Comparison of ENCODE assay signal across 9 mouse cellular contexts in genomic region chr9:20726859-20727600, GRCm38 (mm10). TPM values are rescaled to one million over a fixed set of nuclear protein-coding genes. Genes with fewer than 3 reads are reported as not detected.
A peak's percentile ranks its signal among the peaks of the same experiment; 100 is the strongest.
DNase-seq lines count a peak whose midpoint lies in the region; ATAC-seq and TF ChIP-seq lines count a peak whose summit lies in the region.
"Had no signal": no experiment of that assay in that cellular context is flagged by ENCODE, and none has a peak within 500 bp of the region (broad histone marks: within the 10 kb centered on the region; RNA-seq: fewer than 3 reads in every experiment).

No protein-coding gene starts in this region.

- H3K9me3 ChIP-seq in forebrain, postnatal 0 days (ENCODE audit: low read length), result no peaks in the 10 kb centered on the region
- H3K9me3 ChIP-seq in limb, embryonic 11.5 days (ENCODE audit: control insufficient read depth, low read length), result no peaks in the 10 kb centered on the region
- no peaks in the 10 kb centered on the region for H3K9me3 ChIP-seq in neural tube, embryonic 15.5 days (replicated peaks)

- peak overlapping the region; percentile 35 for H3K4me3 ChIP-seq in spleen, adult 2 months (ENCODE audit: extremely low read depth, insufficient read depth, insufficient read length)
- peak overlapping the region; percentile 46 for H3K4me3 ChIP-seq in forebrain, postnatal 0 days (ENCODE audit: low read depth, low read length)
- H3K4me3 ChIP-seq in limb, embryonic 11.5 days (ENCODE audit: low read depth, low read length), result peak overlapping the region; percentile 49
- peak overlapping the region; percentile 60 for H3K4me3 ChIP-seq in neural tube, embryonic 15.5 days (replicated peaks)

- H3K4me1 ChIP-seq in spleen, adult 2 months (ENCODE audit: control insufficient read depth, insufficient read depth, insufficient read length), result peaks cover 2% of the 10 kb centered on the region; the same call in 1 of the 2 replicates
- 0 out of 2 replicates have a peak, but pooled peaks cover 10% of the 10 kb centered on the region for H3K4me1 ChIP-seq in forebrain, postnatal 0 days (ENCODE audit: insufficient read depth)
- peaks cover 7% of the 10 kb centered on the region for H3K4me1 ChIP-seq in limb, embryonic 11.5 days (ENCODE audit: control insufficient read depth, insufficient read depth, low read length)
- peaks cover 38% of the 10 kb centered on the region for H3K4me1 ChIP-seq in neural tube, embryonic 15.5 days

- no peak overlapping the region for H3K27ac ChIP-seq in spleen, adult 2 months (ENCODE audit: insufficient read depth, low read length)
- H3K27ac ChIP-seq in forebrain, postnatal 0 days (ENCODE audit: low read depth, low read length), result no peak overlapping the region
- no peak overlapping the region for H3K27ac ChIP-seq in limb, embryonic 11.5 days (replicated peaks; ENCODE audit: low read depth, low read length)
- peak overlapping the region; percentile 19; the same call in 1 of the 2 replicates for H3K27ac ChIP-seq in neural tube, embryonic 15.5 days (replicated peaks)

- no peaks in the 10 kb centered on the region for H3K36me3 ChIP-seq in spleen, adult 2 months (ENCODE audit: control insufficient read depth, insufficient read depth, low read length)
- H3K36me3 ChIP-seq in forebrain, postnatal 0 days (ENCODE audit: insufficient read depth), result no peaks in the 10 kb centered on the region
- H3K36me3 ChIP-seq in limb, embryonic 11.5 days (ENCODE audit: control insufficient read depth, insufficient read depth, low read length), result no peaks in the 10 kb centered on the region
- H3K36me3 ChIP-seq in neural tube, embryonic 15.5 days, result no peaks in the 10 kb centered on the region

- 2% methylated on average over 53 of the region's 54 CpGs for WGBS in spleen, adult 2 months
- 1% methylated on average over 45 of the region's 54 CpGs for WGBS in forebrain, postnatal 0 days
- WGBS in limb, embryonic 11.5 days, result under 1% methylated on average over 54 of the region's 54 CpGs
- WGBS in neural tube, embryonic 15.5 days, result under 1% methylated on average over 48 of the region's 54 CpGs

- H3K9ac ChIP-seq in forebrain, postnatal 0 days, result peak overlapping the region; percentile 59
- peak overlapping the region; percentile 38; the same call in 1 of the 2 replicates for H3K9ac ChIP-seq in limb, embryonic 11.5 days (ENCODE audit: low read length)
- H3K9ac ChIP-seq in neural tube, embryonic 15.5 days (replicated peaks), result peak overlapping the region; percentile 67

- peak; percentile 53 for ATAC-seq in forebrain, postnatal 0 days
- ATAC-seq in limb, embryonic 11.5 days (ENCODE audit: insufficient number of reproducible peaks, low FRiP score, low TSS enrichment, low read depth), result 0 out of 2 replicates have a peak, but pooled peaks have one; percentile 48
- ATAC-seq in neural tube, embryonic 15.5 days (ENCODE audit: low FRiP score), result peak; percentile 67

- no peak for TF ChIP-seq CTCF in spleen, adult 2 months (IDR thresholded peaks at IDR 0.05; ENCODE audit: extremely low read depth, insufficient read depth, insufficient read length, insufficient replicate concordance)
- no peak for TF ChIP-seq CTCF in forebrain, postnatal 0 days (IDR thresholded peaks at IDR 0.05; ENCODE audit: low read depth)

- H3K4me2 ChIP-seq in forebrain, postnatal 0 days (ENCODE audit: low read depth), result peak overlapping the region; percentile 89
- H3K4me2 ChIP-seq in limb, embryonic 11.5 days (ENCODE audit: low read depth, severe bottlenecking), result peak overlapping the region; percentile 97
- peak overlapping the region; percentile 96 for H3K4me2 ChIP-seq in neural tube, embryonic 15.5 days

- H3K27me3 ChIP-seq in spleen, adult 2 months (ENCODE audit: control insufficient read depth, insufficient read depth, low read length), result peaks cover 18% of the 10 kb centered on the region
- H3K27me3 ChIP-seq in forebrain, postnatal 0 days (ENCODE audit: insufficient read depth, low read length), result 0 out of 2 replicates have a peak, but pooled peaks cover 7% of the 10 kb centered on the region
- H3K27me3 ChIP-seq in limb, embryonic 11.5 days (ENCODE audit: control insufficient read depth, insufficient read depth, low read length), result peaks cover 58% of the 10 kb centered on the region
- H3K27me3 ChIP-seq in neural tube, embryonic 15.5 days (replicated peaks), result no peaks in the 10 kb centered on the region

- peak; percentile 69 for DNase-seq in embryo, embryonic 11 days
- DNase-seq in embryo, embryonic 10 days (ENCODE audit: low spot score), result no peak
- DNase-seq in spleen, adult 2 months (ENCODE audit: low read depth in 1 of 2, low spot score in 2 of 2), result no peak
- no peak for DNase-seq in spleen, postnatal 14 days (ENCODE audit: low spot score in 2 of 2)
- DNase-seq in forebrain, postnatal 0 days, result peak; percentile 56
- DNase-seq in limb, embryonic 11.5 days (ENCODE audit: low spot score), result peak; percentile 41
- DNase-seq in thymus, postnatal 0 days (ENCODE audit: low spot score), result no peak

- no peak for TF ChIP-seq POLR2A in spleen, adult 2 months (IDR thresholded peaks at IDR 0.05; ENCODE audit: low read depth, low read length)

RNA-seq across cellular contexts. Expression of gene Olfm2, which starts 19.1 kb away (rescaled TPM):
- 0.50 and 0.53 TPM in 2 replicates for polyA plus RNA-seq in spleen, adult 2 months (2012; rRNA removed)
- total RNA-seq in forebrain, postnatal 0 days (2014; rRNA removed), result 251 and 263 TPM in 2 replicates
- polyA plus RNA-seq in forebrain, postnatal 0 days (2015; fragmentation: Nextera tagmentation; extraction: Ambion mirVana), result 210 and 249 TPM in 2 replicates
- 2.6 and 3.8 TPM in 2 replicates for polyA plus RNA-seq in limb, embryonic 11.5 days (2014; fragmentation: Nextera tagmentation; extraction: Ambion mirVana)
- polyA plus RNA-seq in neural tube, embryonic 15.5 days (2015; fragmentation: Nextera tagmentation; extraction: Ambion mirVana), result 190 and 224 TPM in 2 replicates
- 0.24 and 0.52 TPM in 2 replicates for polyA plus RNA-seq in thymus, postnatal 0 days (2015; fragmentation: Nextera tagmentation; extraction: Ambion mirVana)
- total RNA-seq: hematopoietic stem cell, adult 5-6 weeks had no signal

Comparison
In these comparisons a context has a peak if more than half of its experiments do, and no peak if none do; other contexts are left out.
1. DNase-seq: peak in embryo, embryonic 11 days (single experiment), forebrain, postnatal 0 days (single experiment) and limb, embryonic 11.5 days (single experiment); none in embryo, embryonic 10 days (single experiment), spleen, adult 2 months (0 of 2), spleen, postnatal 14 days (0 of 2) and thymus, postnatal 0 days (single experiment).
2. RNA of gene Olfm2, which starts 19.1 kb away (polyA plus RNA-seq): 210 to 249 TPM in forebrain, postnatal 0 days and 190 to 224 TPM in neural tube, embryonic 15.5 days; 2.6 to 3.8 TPM in limb, embryonic 11.5 days, 0.50 to 0.53 TPM in spleen, adult 2 months and 0.24 to 0.52 TPM in thymus, postnatal 0 days; every median in the first group is over 10 times any median in the second.
3. Peak in every context shown above with its lines, with median percentiles within 50 percentile points of each other: H3K4me3 ChIP-seq, ATAC-seq, H3K4me2 ChIP-seq and H3K9ac ChIP-seq.